Mouse (Mus musculus) CD4-positive, CD25-positive, alpha-beta regulatory T cell, adult 4 months (primary cell): ENCODE data around the gene Synm. TPM values are rescaled to one million over a fixed set of nuclear protein-coding genes. Genes with fewer than 3 reads are reported as not detected.

Experiments used
- ATAC-seq: one replicate; pipeline ENCODE4 v1.8.0; 2017
- polyA plus RNA-seq, 2 experiments: library from polyadenylated mRNA; unstranded; fragments of 100-300 nt; shearing (Covaris generic); gene quantifications; one replicate each; pipeline ENCODE4 v1.2.1; 2017

Synm gene
- polyA plus RNA-seq, 2 experiments from 2014 or later, result not detected

- peak; percentile 62 for ATAC-seq
Observed at GRCm38 (mm10) chr7:67747731-67748305, 11.7 kb downstream of the Synm start.

GRCm38 (mm10) chr7:67741706-67742105 is 17.8 kb downstream of the Synm start:
- no peak for ATAC-seq

- ATAC-seq, result no peak
Observed at GRCm38 (mm10) chr7:67740796-67741195, 18.7 kb downstream of the Synm start.

- no peak for ATAC-seq
Observed at GRCm38 (mm10) chr7:67740382-67740781, 19.2 kb downstream of the Synm start.

- no peak for ATAC-seq
Observed at GRCm38 (mm10) chr7:67732276-67732675, 27.3 kb downstream of the Synm start.

GRCm38 (mm10) chr7:67730431-67731110 is 29.0 kb downstream of the Synm start:
- no peak for ATAC-seq

- ATAC-seq, result no peak
Observed at GRCm38 (mm10) chr7:67728809-67729208, 30.7 kb downstream of the Synm start.

GRCm38 (mm10) chr7:67728203-67728602 is 31.3 kb downstream of the Synm start:
- ATAC-seq, result no peak

- no peak for ATAC-seq
Observed at GRCm38 (mm10) chr7:67725016-67725415, 34.5 kb downstream of the Synm start.

GRCm38 (mm10) chr7:67724536-67724935 is 35.0 kb downstream of the Synm start:
- no peak for ATAC-seq

GRCm38 (mm10) chr7:67722163-67722562 is 37.4 kb downstream of the Synm start:
- no peak for ATAC-seq

- no peak for ATAC-seq
Observed at GRCm38 (mm10) chr7:67718804-67719203, 40.7 kb downstream of the Synm start.

GRCm38 (mm10) chr7:67717520-67717919 is 42.0 kb downstream of the Synm start:
- ATAC-seq, result no peak

- no peak for ATAC-seq
Observed at GRCm38 (mm10) chr7:67716925-67717324, 42.6 kb downstream of the Synm start.

- no peak for ATAC-seq
Observed at GRCm38 (mm10) chr7:67716213-67716878, 43.2 kb downstream of the Synm start.

- ATAC-seq, result no peak
Observed at GRCm38 (mm10) chr7:67715176-67715575, 44.4 kb downstream of the Synm start.

GRCm38 (mm10) chr7:67713820-67714510 is 45.6 kb downstream of the Synm start:
- no peak for ATAC-seq

GRCm38 (mm10) chr7:67710216-67710615 is 49.3 kb downstream of the Synm start:
- ATAC-seq, result no peak

GRCm38 (mm10) chr7:67708160-67708559 is 51.4 kb downstream of the Synm start:
- no peak for ATAC-seq

- no peak for ATAC-seq
Observed at GRCm38 (mm10) chr7:67701252-67701914, 58.2 kb downstream of the Synm start.

- ATAC-seq, result no peak
Observed at GRCm38 (mm10) chr7:67700846-67701245, 58.7 kb downstream of the Synm start.

- no peak for ATAC-seq
Observed at GRCm38 (mm10) chr7:67699301-67699700, 60.2 kb downstream of the Synm start.
